Mouse (Mus musculus) olfactory bulb, adult 2 months (tissue): ENCODE results near the gene Erbb4.

Experiments
- CTCF ChIP-seq: fragments of 200-500 bp; IDR thresholded peaks from 2 replicates; pipeline ENCODE4 v1.5.1; 2012; ENCODE audit warnings: low read depth, mild to moderate bottlenecking, low read length, moderate library complexity; ENCODE audit not compliant: insufficient read depth
- POLR2A ChIP-seq: fragments of 200-500 bp; IDR thresholded peaks from 2 replicates; pipeline ENCODE4 v1.6.1; 2012; ENCODE audit warnings: mild to moderate bottlenecking, low read depth, low read length, moderate library complexity; ENCODE audit not compliant: insufficient read depth

- TF ChIP-seq CTCF: no peak
- no peak for TF ChIP-seq POLR2A
Observed at GRCm38 (mm10) chr1:69001371-69001770, 106.5 kb downstream of the Erbb4 start.
